Mouse (Mus musculus) heart, adult 2 months (tissue): ENCODE results near the gene Ddx23. TPM values are rescaled to one million over a fixed set of nuclear protein-coding genes. Genes with fewer than 3 reads are reported as not detected.

Experiments
- DNase-seq, 2 experiments: peaks; one replicate each; pipeline ENCODE4 v3.0.0; 2021
- H3K27ac ChIP-seq: fragments of 200-600 bp; 2 replicates; pipeline ENCODE4 v1.8.1; 2022
- H3K27me3 ChIP-seq: fragments of 200-500 bp; 2 replicates; pipeline ENCODE4 v1.6.1; 2012; ENCODE audit warnings: mild to moderate bottlenecking, low read length, inconsistent platforms, mixed read lengths; ENCODE audit not compliant: control insufficient read depth, insufficient read depth
- H3K36me3 ChIP-seq: fragments of 200-500 bp; 2 replicates; pipeline ENCODE4 v1.6.1; 2012; ENCODE audit warnings: low read length, inconsistent platforms; ENCODE audit not compliant: control insufficient read depth, insufficient read depth
- H3K4me1 ChIP-seq: fragments of 200-500 bp; 2 replicates; pipeline ENCODE4 v1.6.1; 2011; ENCODE audit warnings: low read length; ENCODE audit not compliant: control insufficient read depth, insufficient read depth
- H3K4me3 ChIP-seq: fragments of 200-600 bp; 2 replicates; pipeline ENCODE4 v1.8.1; 2022
- H3K79me2 ChIP-seq: fragments of 200-500 bp; replicated peaks from 2 replicates; pipeline ENCODE4 v1.6.1; 2012; ENCODE audit warnings: mild to moderate bottlenecking, inconsistent platforms, low read length, moderate library complexity, mixed read lengths; ENCODE audit not compliant: control insufficient read depth, insufficient read depth
- H3K9ac ChIP-seq: fragments of 200-500 bp; 2 replicates; pipeline ENCODE4 v1.6.1; 2012; ENCODE audit warnings: low read depth, mild to moderate bottlenecking, control low read depth, inconsistent platforms, low read length, mixed read lengths
- CTCF ChIP-seq: fragments of 200-600 bp; IDR thresholded peaks from 2 replicates; pipeline ENCODE4 v1.8.1; 2022; ENCODE audit warnings: antibody characterized with exemption, mild to moderate bottlenecking, moderate library complexity
- EP300 ChIP-seq: fragments of 200-500 bp; IDR thresholded peaks from 2 replicates; pipeline ENCODE4 v1.6.1; 2011; ENCODE audit warnings: low read depth, low read length, control low read depth; ENCODE audit not compliant: insufficient read depth
- POLR2A ChIP-seq: fragments of 200-500 bp; IDR thresholded peaks from 2 replicates; pipeline ENCODE4 v1.6.1; 2011; ENCODE audit warnings: mild to moderate bottlenecking, low read depth, low read length, control low read depth; ENCODE audit not compliant: insufficient read depth
- WGBS: fragments of 180-500 bp; shearing (Covaris S2); methylation state at CpG from one replicate; pipeline ENCODE4 v1.1.7; 2018; 5-methylcytosine and 5-hydroxymethylcytosine counted together
- intact Hi-C: fragments of 180-260 bp; cut with DNase I; formaldehyde crosslinking; loops from one replicate; pipeline ENCODE4 v1.15.1; 2025
- long read RNA-seq: library from polyadenylated mRNA; stranded (forward); transcript quantifications from one replicate; pipeline ENCODE4 v2.0.0, GENCODE M21; 2021
- polyA plus RNA-seq: library from polyadenylated mRNA; depleted of rRNA; stranded (reverse); fragments of >200 nt; gene quantifications from 2 replicates; pipeline ENCODE4 v1.2.3, GENCODE M21; 2012; rRNA removed
- total RNA-seq, 2 experiments: library from RNA; stranded (reverse); gene quantifications; 2 replicates each; pipeline ENCODE4 v1.2.3; 2021

Ddx23 gene
- total RNA-seq (10 to 100 TPM; 47.9 to 55.4 TPM), polyA plus RNA-seq (18.9 and 30.7 TPM in 2 replicates)
- long read RNA-seq, transcript Ddx23-201 (17 exons, 3,187 nt): major isoform, 6 of 17 reads
- long read RNA-seq, partial matches to known transcripts: 1 of 17 reads
- long read RNA-seq, other reads (novel, unspliced or antisense): 10 of 17 reads

DNA sequence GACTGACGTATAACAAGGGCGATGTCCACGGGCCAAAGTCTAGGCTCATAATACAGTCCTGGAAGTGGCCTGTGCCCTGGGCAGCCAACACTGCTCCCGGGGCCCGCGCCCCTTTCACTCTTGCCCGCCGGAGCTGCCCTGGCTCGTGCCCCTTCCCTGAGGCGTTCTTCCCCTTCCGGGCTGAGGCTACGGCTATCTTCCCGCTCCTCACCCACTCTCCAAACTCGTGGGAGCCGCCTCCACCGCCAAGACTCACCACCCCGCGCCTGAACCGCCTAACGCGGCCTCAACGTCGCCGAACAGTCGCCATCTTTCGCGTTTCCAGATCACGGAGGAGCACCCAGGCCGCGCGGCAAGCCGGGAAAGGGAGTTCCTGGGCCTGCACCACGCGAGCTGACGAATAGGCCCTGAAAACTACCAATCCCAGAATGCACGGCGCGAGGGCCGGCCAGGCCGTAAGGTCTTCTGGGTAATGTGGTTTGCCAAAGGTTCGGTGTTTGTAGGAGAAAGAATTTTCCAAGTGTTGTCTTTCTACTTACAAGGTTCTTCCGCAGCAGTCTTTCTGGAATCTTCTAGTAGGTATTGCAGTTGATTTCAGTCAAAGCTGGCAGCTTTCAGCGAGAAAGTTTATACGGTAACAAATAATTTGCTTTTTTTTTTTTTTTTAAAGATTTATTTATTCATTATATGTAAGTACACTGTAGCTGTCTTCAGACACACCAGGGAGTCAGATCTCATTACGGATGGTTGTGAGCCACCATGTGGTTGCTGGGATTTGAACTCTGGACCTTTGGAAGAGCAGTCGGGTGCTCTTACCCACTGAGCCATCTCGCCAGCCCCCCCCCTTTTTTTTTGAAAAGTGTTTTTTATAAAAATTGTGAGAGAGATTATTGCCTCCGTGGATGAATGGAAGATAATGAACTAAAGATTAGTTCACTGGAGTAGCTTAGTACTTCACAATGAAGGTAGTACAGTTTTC is at the start of gene Ddx23:
TSS of gene Ddx23 (minus strand) at position 328 of the 979 bp plus-strand sequence.
- TF ChIP-seq CTCF: no peak
- peak; percentile 87 for TF ChIP-seq POLR2A
- WGBS: 4% methylated on average over 48 of the region's 48 CpGs
- H3K79me2 ChIP-seq: no peaks in the 10 kb centered on the region
- H3K9ac ChIP-seq: peak within 1 kb of the TSS; percentile 93
- H3K27ac ChIP-seq: peak within 1 kb of the TSS; percentile 98
- H3K4me1 ChIP-seq: no peaks in the 10 kb centered on the region
- no peaks in the 10 kb centered on the region for H3K36me3 ChIP-seq
- H3K27me3 ChIP-seq: no peaks in the 10 kb centered on the region
- peak within 1 kb of the TSS; percentile 89 for H3K4me3 ChIP-seq
- DNase-seq: peak; percentile 95 to 97
- intact Hi-C loops: no loop called here

DNA sequence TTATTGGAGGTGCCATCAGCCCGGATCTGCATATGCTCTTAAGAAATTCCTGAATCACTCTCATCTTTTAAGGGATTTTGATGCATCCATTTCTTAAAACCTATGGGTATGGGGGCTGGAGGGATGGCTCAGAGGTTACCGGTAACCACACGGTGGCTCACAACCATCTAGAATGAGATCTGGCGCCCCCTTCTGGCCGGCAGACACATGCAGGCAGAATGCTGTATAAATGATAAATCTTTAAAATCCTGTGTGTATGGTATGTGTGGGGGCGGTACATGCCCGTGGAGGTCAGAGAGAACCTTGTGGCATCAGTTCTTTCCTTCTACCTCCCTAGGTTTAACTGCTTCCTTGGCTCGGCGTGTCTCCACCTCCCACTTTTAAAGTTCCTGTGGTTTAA is 47.7 kb upstream of the Ddx23 start:
- DNase-seq: peak; percentile 43 to 71
- Histone ChIP-seq H3K27ac (no peak overlapping the region), H3K4me3 (no peak overlapping the region), H3K36me3 (no peaks in the 10 kb centered on the region), H3K9ac (no peak overlapping the region), H3K79me2 (no peaks in the 10 kb centered on the region), H3K27me3 (no peaks in the 10 kb centered on the region), H3K4me1 (no peaks in the 10 kb centered on the region)
- no peak for TF ChIP-seq POLR2A
- TF ChIP-seq EP300: no peak
- TF ChIP-seq CTCF: peak; percentile 92
- intact Hi-C loops: loop anchor here (5.0 kb wide), 1 partner anchor 87 kb away; no protein-coding TSS in a partner anchor
- WGBS: 14% methylated on average over 9 of the region's 9 CpGs

DNA sequence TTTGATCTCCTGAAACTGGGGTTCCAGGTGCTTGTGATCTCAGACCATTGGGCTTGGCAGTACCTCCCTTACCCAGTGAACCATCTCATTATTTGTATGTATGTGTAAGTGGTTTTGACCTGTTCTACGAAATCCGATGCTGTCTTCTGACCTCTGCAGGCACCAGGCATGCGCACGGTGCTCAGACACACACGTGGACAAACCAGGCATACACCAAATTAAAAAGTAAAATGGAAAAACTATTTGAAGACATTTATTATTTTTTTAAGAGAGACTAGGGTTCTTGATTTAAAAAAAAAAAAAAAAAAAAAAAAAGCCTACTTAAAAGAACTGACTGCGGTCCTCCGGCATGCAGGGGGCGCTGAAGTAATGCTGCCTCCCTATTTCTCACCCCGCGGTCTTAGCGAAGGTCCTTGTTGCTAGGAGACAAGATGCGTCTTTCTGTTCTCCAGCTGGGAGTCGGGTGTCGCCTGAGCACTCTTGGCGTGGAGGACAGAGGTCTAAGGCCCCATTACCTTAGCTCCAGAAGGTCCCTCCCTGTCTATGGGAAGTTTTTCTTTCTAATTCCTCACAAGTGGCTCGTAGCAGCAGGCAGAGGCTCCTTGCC is 45.2 kb upstream of the Ddx23 start, which contains the start of gene Ccdc65:
TSS of gene Ccdc65 (plus strand) at position 442 of the 607 bp plus-strand sequence.
- no peaks in the 10 kb centered on the region for H3K79me2 ChIP-seq
- peak; percentile 80 for DNase-seq
- 20% methylated on average over 16 of the region's 16 CpGs for WGBS
- H3K4me1 ChIP-seq: no peaks in the 10 kb centered on the region
- no peak within 1 kb of the TSS for H3K27ac ChIP-seq
- H3K4me3 ChIP-seq: peak within 1 kb of the TSS; percentile 6; the same call in 1 of the 2 replicates
- H3K9ac ChIP-seq: no peak within 1 kb of the TSS
- TF ChIP-seq POLR2A (no peak), CTCF (peak; percentile 79)
- H3K27me3 ChIP-seq: no peaks in the 10 kb centered on the region
- no peaks in the 10 kb centered on the region for H3K36me3 ChIP-seq
- intact Hi-C loops: no loop called here

- TF ChIP-seq EP300 (no peak), POLR2A (no peak)
Measured at GRCm38 (mm10) chr15:98704312-98704711, 41.6 kb upstream of the Ddx23 start.

DNA sequence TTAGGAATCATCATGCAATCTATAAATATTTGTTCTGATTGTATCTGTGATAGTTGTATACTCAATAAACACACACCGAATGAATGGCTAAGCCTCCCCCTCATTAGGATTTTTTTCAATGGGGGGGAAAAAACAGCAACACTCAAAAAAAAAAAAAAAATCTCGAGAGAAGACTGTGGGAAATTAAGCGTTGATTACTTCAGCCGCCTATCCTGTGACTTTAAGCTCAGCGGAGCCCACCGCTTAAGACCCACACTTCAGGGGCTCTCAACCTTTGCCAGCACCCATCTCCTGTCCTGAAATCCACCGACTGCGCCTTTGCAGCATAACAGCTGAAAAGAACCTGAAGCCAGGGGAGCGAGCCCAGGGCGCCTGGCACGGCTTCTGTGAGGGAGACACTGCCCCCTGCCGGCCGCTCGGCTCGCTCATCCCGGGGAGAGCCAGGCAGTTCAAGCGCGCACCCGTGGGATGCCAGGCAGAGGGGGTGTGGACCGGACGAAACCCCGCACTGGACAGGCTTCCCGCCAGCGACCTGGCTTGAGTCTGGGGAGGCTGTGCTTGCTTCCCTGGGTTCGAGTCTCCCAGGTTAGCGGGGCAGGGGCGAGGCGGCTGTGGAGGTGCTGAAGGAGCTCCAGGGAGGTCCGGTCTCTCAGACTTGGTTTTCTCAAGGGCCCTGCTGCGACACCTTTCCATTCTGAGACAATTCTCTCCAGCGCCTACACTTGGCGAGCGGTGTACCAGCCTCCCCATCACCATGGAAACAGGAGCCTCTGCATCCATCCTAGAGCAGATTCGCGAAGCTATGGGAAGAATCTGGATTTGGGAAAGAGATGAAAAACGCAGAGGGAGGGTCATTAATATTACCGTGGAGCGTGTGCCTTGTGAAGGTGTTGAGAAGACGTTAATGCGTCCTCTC is 36.8 kb upstream of the Ddx23 start:
- TF ChIP-seq EP300 (peak; percentile 59; the same call in 1 of the 2 replicates), POLR2A (no peak), CTCF (peak; percentile 96)
- no peak overlapping the region for H3K4me3 ChIP-seq
- no peaks in the 10 kb centered on the region for H3K36me3 ChIP-seq
- no peak overlapping the region for H3K9ac ChIP-seq
- intact Hi-C loops: loop anchor here (1.0 to 5.0 kb wide), 3 partner anchors 35 to 119 kb away; no protein-coding TSS in a partner anchor
- no peaks in the 10 kb centered on the region for H3K79me2 ChIP-seq
- no peaks in the 10 kb centered on the region for H3K27me3 ChIP-seq
- WGBS: 5% methylated on average over 40 of the region's 40 CpGs
- H3K27ac ChIP-seq: no peak overlapping the region
- peak; percentile 85 to 93 for DNase-seq
- H3K4me1 ChIP-seq: peaks cover 6% of the 10 kb centered on the region

More at GRCm38 (mm10) chr15:98704312-98704711, 41.6 kb upstream of the Ddx23 start:
- intact Hi-C loops: loop anchor here (5.0 kb wide), 1 partner anchor 98 kb away; no protein-coding TSS in a partner anchor
- Histone ChIP-seq H3K79me2 (no peaks in the 10 kb centered on the region), H3K27me3 (no peaks in the 10 kb centered on the region), H3K9ac (no peak overlapping the region), H3K27ac (no peak overlapping the region), H3K36me3 (no peaks in the 10 kb centered on the region), H3K4me3 (no peak overlapping the region), H3K4me1 (no peaks in the 10 kb centered on the region)
- no peak for DNase-seq
- 58% methylated on average over 9 of the region's 9 CpGs for WGBS
